Mouse (Mus musculus): Measurements from ENCODE around the gene B3galnt2. TPM values are rescaled to one million over a fixed set of nuclear protein-coding genes. Genes with fewer than 3 reads are reported as not detected.

The B3galnt2 gene
- polyA plus RNA-seq, 1 experiment from 2014 or later = 52.0 TPM

DNA sequence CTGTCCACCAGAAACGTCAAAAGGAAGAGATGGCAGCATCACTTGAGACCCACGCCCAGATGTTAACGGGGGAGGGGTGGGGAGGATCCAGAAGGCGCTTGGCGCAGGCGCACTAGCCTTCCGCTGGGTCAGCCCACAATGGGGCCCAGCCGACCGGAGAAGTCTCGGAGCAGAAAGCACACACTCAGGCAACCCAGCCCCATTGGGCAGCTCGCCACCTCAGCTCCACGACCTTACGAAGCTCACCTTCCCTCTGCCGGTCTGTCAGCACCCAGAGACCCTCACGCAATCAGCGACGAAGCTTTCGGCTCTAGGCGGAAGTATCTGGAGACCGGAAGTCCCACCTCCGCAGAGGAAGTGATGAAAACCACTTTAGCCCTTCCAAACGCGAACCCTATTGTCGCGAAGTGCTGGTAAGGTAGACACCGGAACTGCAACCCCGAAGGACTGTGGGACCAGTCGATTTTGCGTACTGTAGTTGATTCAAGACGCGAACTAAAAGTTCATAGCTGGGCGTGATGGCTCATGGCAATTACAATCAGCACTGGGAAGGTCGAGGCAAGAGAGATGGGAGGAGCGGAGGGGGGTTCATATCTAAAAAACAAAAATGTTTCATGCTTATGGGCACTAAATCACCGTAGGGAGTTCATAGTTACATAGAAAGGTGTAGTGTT lies 85.2 kb downstream of the B3galnt2 start, which contains the start of gene Tbce:
Tbce (minus strand) TSS at position 347 of the 674 bp plus-strand sequence.
- peaks cover 9% of the 10 kb centered on the region; the same call in 1 of the 2 replicates for H3K36me3 ChIP-seq (replicated peaks)
- peak; percentile 90 for DNase-seq (ENCODE audit: low spot score)
- WGBS = under 1% methylated on average over 35 of the region's 35 CpGs
- peak within 1 kb of the TSS; percentile 64 for H3K4me3 ChIP-seq
- H3K4me1 ChIP-seq = peaks cover 15% of the 10 kb centered on the region
- H3K9me3 ChIP-seq = no peaks in the 10 kb centered on the region
- H3K27ac ChIP-seq (replicated peaks) = peak within 1 kb of the TSS; percentile 94
- no peaks in the 10 kb centered on the region for H3K27me3 ChIP-seq (replicated peaks; ENCODE audit: low read depth, poor library complexity, severe bottlenecking)

DNA sequence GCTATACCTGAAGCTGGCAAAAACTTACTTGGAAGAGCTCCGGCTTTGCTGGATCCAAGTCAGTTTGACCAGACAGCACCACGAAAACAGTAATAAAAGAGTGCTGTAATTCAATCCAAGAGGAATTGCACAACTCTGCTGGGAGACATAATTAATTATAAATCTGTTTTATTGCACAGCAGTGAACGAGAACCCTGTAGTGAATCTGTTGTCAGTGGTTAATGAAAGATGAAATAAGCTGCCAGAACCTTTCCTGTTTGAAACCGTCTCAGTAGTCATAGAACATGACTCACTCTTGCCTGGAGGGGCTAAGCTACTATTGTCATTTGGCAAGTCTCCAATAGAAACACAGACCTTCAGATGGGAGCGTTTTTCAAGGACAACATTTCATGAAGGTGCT lies 85.9 kb downstream of the B3galnt2 start:
- WGBS = 73% methylated on average over 5 of the region's 5 CpGs
- peak overlapping the region; percentile 94 for H3K27ac ChIP-seq (replicated peaks)
- peak overlapping the region; percentile 64 for H3K4me3 ChIP-seq
- H3K27me3 ChIP-seq (replicated peaks; ENCODE audit: low read depth, poor library complexity, severe bottlenecking) = no peaks in the 10 kb centered on the region
- no peak for DNase-seq (ENCODE audit: low spot score)
- peaks cover 15% of the 10 kb centered on the region for H3K4me1 ChIP-seq
- no peaks in the 10 kb centered on the region for H3K9me3 ChIP-seq
- H3K36me3 ChIP-seq (replicated peaks) = peaks cover 9% of the 10 kb centered on the region; the same call in 1 of the 2 replicates

DNA sequence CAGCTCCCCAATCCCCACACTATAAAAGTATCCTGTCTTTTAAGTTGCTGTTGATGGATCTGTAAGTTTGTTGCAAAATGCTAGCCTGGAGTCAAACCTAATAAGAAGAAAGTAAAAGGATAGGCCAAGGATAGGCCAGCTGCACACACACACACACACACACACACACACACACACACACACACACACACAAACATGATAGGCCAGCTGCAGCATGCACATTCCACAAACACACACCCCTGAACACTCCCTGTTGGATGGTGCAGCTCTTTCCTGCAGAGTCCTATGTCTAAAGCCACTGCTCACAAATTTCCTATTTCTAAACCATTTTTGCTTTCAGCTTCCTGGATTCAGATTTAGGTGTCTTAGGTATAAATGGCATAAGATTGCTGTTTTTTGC lies 89.6 kb downstream of the B3galnt2 start:
- H3K36me3 ChIP-seq (replicated peaks) = peaks cover 25% of the 10 kb centered on the region
- H3K4me1 ChIP-seq = peaks cover 8% of the 10 kb centered on the region
- H3K27me3 ChIP-seq (replicated peaks; ENCODE audit: low read depth, poor library complexity, severe bottlenecking) = no peaks in the 10 kb centered on the region
- no peak overlapping the region for H3K4me3 ChIP-seq
- H3K9me3 ChIP-seq = no peaks in the 10 kb centered on the region
- H3K27ac ChIP-seq (replicated peaks) = no peak overlapping the region
- DNase-seq (ENCODE audit: low spot score) = no peak

DNA sequence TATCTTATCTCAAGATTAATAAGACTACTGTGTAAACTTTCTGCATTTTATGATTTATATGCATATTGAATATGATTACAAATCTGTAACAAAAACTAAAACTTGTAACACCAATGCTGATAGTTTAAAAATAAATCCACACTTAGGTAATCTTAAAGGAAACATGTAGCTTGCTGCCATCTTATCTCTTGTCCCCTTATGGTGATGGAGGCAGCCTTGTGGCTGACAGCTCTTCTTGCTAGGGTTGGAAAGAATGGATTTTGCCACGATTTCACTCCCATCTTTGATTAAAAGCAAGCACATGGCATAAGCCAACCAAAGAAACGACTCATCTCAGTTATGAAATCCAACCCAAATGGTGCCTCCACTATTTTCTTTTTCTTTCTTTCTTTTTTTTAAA lies 90.3 kb downstream of the B3galnt2 start:
- Histone ChIP-seq H3K9me3 (no peaks in the 10 kb centered on the region), H3K4me3 (no peak overlapping the region), H3K27ac (replicated peaks) (no peak overlapping the region), H3K27me3 (replicated peaks; ENCODE audit: low read depth, poor library complexity, severe bottlenecking) (no peaks in the 10 kb centered on the region), H3K36me3 (replicated peaks) (peaks cover 32% of the 10 kb centered on the region), H3K4me1 (peaks cover 7% of the 10 kb centered on the region)
- 80% methylated on average over 2 of the region's 2 CpGs for WGBS
- DNase-seq (ENCODE audit: low spot score) = no peak

Other genes with a start within 250 kb of the B3galnt2 start
- 0.42 and 0.74 TPM in 2 replicates for gene Gng4, start 170.4 kb upstream of the B3galnt2 start, polyA plus RNA-seq (2016; fragmentation: Nextera tagmentation; extraction: Ambion mirVana)
- gene Tbce, start 85.2 kb downstream of the B3galnt2 start, polyA plus RNA-seq (2016; fragmentation: Nextera tagmentation; extraction: Ambion mirVana) = 48.4 and 49.1 TPM in 2 replicates
- gene Arid4b, start 108.8 kb downstream of the B3galnt2 start, polyA plus RNA-seq (2016; fragmentation: Nextera tagmentation; extraction: Ambion mirVana) = 78.5 and 79.2 TPM in 2 replicates
- 60.7 and 61.0 TPM in 2 replicates for gene Ggps1, start 109.0 kb downstream of the B3galnt2 start, polyA plus RNA-seq (2016; fragmentation: Nextera tagmentation; extraction: Ambion mirVana)

Measured in embryonic facial prominence, embryonic 10.5 days (tissue).